Mouse (Mus musculus): ENCODE measurements around the gene Chst4. TPM values are rescaled to one million over a fixed set of nuclear protein-coding genes. Genes with fewer than 3 reads are reported as not detected.

The Chst4 gene
- not detected in 2 replicates for polyA plus RNA-seq (2015; fragmentation: Nextera tagmentation; extraction: Ambion mirVana)

GRCm38 (mm10) chr8:110039659-110040058 lies at the start of gene Chst4:
TSS of gene Chst4 (minus strand) at chr8:110039740.

GRCm38 (mm10) chr8:110079282-110080221 lies 40.0 kb upstream of the Chst4 start, which contains the start of gene Zfp612:
TSS of gene Zfp612 (plus strand) at chr8:110079746.

DNA sequence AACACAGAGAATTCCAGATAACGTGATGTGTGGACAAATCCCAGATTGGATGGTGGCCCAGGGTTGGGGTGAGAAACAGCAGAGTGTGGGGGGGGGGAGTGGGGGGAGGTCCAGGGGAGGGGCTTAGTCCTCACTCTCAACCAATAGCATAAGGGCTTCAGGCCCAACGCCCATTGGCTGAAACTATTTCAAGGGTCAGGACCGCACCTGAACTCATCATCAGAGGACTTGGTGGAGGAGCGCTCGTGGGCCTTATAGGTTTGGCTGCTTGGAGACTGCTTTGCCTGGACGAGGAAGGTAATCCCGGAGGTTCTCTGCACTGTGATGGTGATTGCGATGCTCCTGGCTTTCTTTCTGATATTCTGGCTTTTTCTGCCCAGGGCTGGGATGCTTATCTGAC lies 49.3 kb downstream of the Chst4 start, which contains the start of gene Tat:
Tat (plus strand) TSS at position 214 of the 400 bp plus-strand sequence.

Other genes with a start within 250 kb of the Chst4 start
- gene Phlpp2, start 171.2 kb downstream of the Chst4 start, polyA plus RNA-seq (2015; fragmentation: Nextera tagmentation; extraction: Ambion mirVana): 4.2 and 5.0 TPM in 2 replicates
- gene Marveld3, start 77.5 kb downstream of the Chst4 start, polyA plus RNA-seq (2015; fragmentation: Nextera tagmentation; extraction: Ambion mirVana): 1.6 and 1.7 TPM in 2 replicates
- not detected in 2 replicates for gene Tat, start 49.3 kb downstream of the Chst4 start, polyA plus RNA-seq (2015; fragmentation: Nextera tagmentation; extraction: Ambion mirVana)
- gene Zfp612, start 40.0 kb upstream of the Chst4 start, polyA plus RNA-seq (2015; fragmentation: Nextera tagmentation; extraction: Ambion mirVana): 17.2 and 19.5 TPM in 2 replicates
- gene Gm21964, start 61.5 kb upstream of the Chst4 start, polyA plus RNA-seq (2015; fragmentation: Nextera tagmentation; extraction: Ambion mirVana): not detected in 2 replicates
- not detected in 2 replicates for gene Gm17720, start 63.0 kb upstream of the Chst4 start, polyA plus RNA-seq (2015; fragmentation: Nextera tagmentation; extraction: Ambion mirVana)
- 96.3 and 111 TPM in 2 replicates for gene Calb2, start 128.5 kb upstream of the Chst4 start, polyA plus RNA-seq (2015; fragmentation: Nextera tagmentation; extraction: Ambion mirVana)
- 5.9 and 6.3 TPM in 2 replicates for gene Cmtr2, start 175.9 kb upstream of the Chst4 start, polyA plus RNA-seq (2015; fragmentation: Nextera tagmentation; extraction: Ambion mirVana)
- 0.22 and 0.46 TPM in 2 replicates for gene Hydin, start 227.2 kb upstream of the Chst4 start, polyA plus RNA-seq (2015; fragmentation: Nextera tagmentation; extraction: Ambion mirVana)

Data from neural tube, postnatal 0 days (tissue).